Mouse (Mus musculus): ENCODE data around the gene Sipa1l2.

GRCm38 (mm10) chr8:125518301-125518700 lies 51.3 kb downstream of the Sipa1l2 start:
- TF ChIP-seq CTCF (IDR thresholded peaks at IDR 0.05; ENCODE audit: low read depth, low read length) (no peak), GATA1 (IDR thresholded peaks at IDR 0.05; ENCODE audit: borderline replicate concordance, low read length) (no peak), TAL1 (conservative IDR thresholded peaks at IDR 0.05; ENCODE audit: low read depth, low read length) (no peak)
